Mouse (Mus musculus): ENCODE data around the gene Commd8. TPM values are rescaled to one million over a fixed set of nuclear protein-coding genes. Genes with fewer than 3 reads are reported as not detected.
A peak's percentile ranks its signal among the peaks of the same experiment; 100 is the strongest.

Gene Commd8
- total RNA-seq (2012; rRNA removed), result 32.2 and 52.2 TPM in 2 replicates

DNA sequence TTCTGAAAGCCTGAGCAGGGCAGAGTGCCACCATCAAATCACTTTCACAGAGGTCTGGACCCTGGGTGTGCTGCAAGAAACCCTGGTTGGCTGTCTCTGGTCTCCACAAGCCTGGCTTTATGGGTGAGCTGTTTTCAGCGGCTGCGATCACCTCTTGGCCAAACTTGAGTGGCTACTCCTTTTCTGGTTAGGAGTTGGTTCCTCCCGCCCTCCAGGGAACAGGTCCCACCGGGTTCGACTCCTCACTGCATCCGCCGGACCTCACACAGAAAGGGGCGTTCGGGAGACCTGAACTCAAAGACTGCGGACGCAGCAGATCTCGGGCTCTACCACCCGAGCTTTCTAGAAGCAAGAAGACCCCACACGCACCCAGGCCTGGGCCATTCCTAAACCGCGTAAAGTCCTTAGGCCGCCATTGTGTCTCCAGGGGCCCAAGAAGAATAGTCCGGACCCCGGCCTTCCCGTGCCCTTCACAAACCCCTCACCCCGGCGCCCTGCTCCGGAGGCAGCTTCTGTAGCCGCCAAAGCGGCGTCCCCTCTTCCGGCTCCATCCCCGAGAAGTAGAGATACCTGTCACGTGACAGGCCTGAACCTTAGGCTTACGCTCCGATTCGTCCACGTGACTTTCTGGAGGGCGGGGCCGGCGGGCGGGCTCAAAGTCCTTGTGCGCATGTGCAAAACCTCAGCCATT, at the start of gene Commd8:
Gene Commd8, minus strand, starts transcription at position 596 of the 691 bp plus-strand sequence.
- H3K27ac ChIP-seq (ENCODE audit: insufficient read depth, low read depth, low read length, poor library complexity, severe bottlenecking), result peak within 1 kb of the TSS; percentile 61; the same call in 1 of the 2 replicates
- in situ Hi-C loops (cut with MboI; ENCODE audit: low sequenced_read_pairs in 2 of 2, unreplicated experiment in 2 of 2), result no loop called here

DNA sequence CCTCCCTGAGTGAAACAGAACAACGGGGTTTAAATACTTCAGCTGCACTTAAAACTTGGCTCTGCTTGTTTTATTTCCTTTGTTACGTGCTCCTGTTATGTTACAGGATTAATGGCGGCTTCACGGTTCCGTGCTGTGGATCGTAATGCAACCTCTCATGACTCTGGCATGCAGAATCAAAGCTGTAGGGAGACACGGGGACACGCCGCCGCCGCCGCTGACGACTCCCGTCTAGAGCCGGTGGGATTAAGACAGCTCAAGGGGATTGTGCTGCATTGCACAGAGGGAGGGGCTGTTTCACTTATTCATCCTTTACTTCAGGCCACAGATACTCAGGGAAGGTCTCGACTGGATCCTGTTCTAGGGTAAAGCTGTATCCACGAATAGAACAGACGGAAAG, 43.8 kb upstream of the Commd8 start:
- in situ Hi-C loops (cut with MboI; ENCODE audit: low sequenced_read_pairs in 2 of 2, unreplicated experiment in 2 of 2), result no loop called here
- H3K4me3 ChIP-seq (ENCODE audit: insufficient read depth in 1 of 2, low read depth in 1 of 2, low read length in 2 of 2, poor library complexity in 1 of 2, severe bottlenecking in 1 of 2), result peak overlapping the region; percentile 32 to 42; a peak in 3 of 4 replicates
- H3K9me3 ChIP-seq (ENCODE audit: control insufficient read depth, insufficient read depth, low read depth, low read length), result no peaks in the 10 kb centered on the region
- no peak overlapping the region for H3K9ac ChIP-seq (ENCODE audit: insufficient read depth, low read depth, low read length, poor library complexity, severe bottlenecking)
- H3K36me3 ChIP-seq (ENCODE audit: control insufficient read depth, insufficient read depth, low read length, poor library complexity, severe bottlenecking), result peaks cover 5% of the 10 kb centered on the region; the same call in 1 of the 2 replicates
- DNase-seq (ENCODE audit: low read depth, low spot score), result no peak
- TF ChIP-seq HCFC1 (IDR thresholded peaks at IDR 0.05; ENCODE audit: borderline replicate concordance, insufficient read depth, low read length) (no peak), ZC3H11A (IDR thresholded peaks at IDR 0.05; ENCODE audit: borderline replicate concordance, low read depth, low read length) (no peak), ZNF384 (IDR thresholded peaks at IDR 0.05; ENCODE audit: low read depth, low read length) (no peak), MAFK (IDR thresholded peaks at IDR 0.05; ENCODE audit: insufficient read depth, low read depth, low read length) (no peak), CHD2 (IDR thresholded peaks at IDR 0.05; ENCODE audit: low read depth, low read length) (no peak)
- peaks cover 0 to 12% of the 10 kb centered on the region in 2 experiments; a peak in 1 of 4 replicates for H3K4me1 ChIP-seq (ENCODE audit: control insufficient read depth in 2 of 2, insufficient read depth in 2 of 2, low read length in 2 of 2, poor library complexity in 1 of 2)
- H3K27ac ChIP-seq (ENCODE audit: insufficient read depth, low read depth, low read length, poor library complexity, severe bottlenecking), result no peak overlapping the region

More for the DNA sequence above, at the start of gene Commd8:
- Histone ChIP-seq H3K36me3 (ENCODE audit: control insufficient read depth, insufficient read depth, low read length, poor library complexity, severe bottlenecking) (peaks cover 5% of the 10 kb centered on the region), H3K9ac (ENCODE audit: insufficient read depth, low read depth, low read length, poor library complexity, severe bottlenecking) (peak within 1 kb of the TSS; percentile 95), H3K4me1 (ENCODE audit: control insufficient read depth in 2 of 2, insufficient read depth in 2 of 2, low read length in 2 of 2, poor library complexity in 1 of 2) (no peaks in the 10 kb centered on the region), H3K9me3 (ENCODE audit: control insufficient read depth, insufficient read depth, low read depth, low read length) (no peaks in the 10 kb centered on the region), H3K4me3 (ENCODE audit: insufficient read depth in 1 of 2, low read depth in 1 of 2, low read length in 2 of 2, poor library complexity in 1 of 2, severe bottlenecking in 1 of 2) (peak within 1 kb of the TSS; percentile 67 to 90)
- TF ChIP-seq ZC3H11A (IDR thresholded peaks at IDR 0.05; ENCODE audit: borderline replicate concordance, low read depth, low read length) (no peak), MAFK (IDR thresholded peaks at IDR 0.05; ENCODE audit: insufficient read depth, low read depth, low read length) (peak; percentile 54; the same call in 1 of the 2 replicates), CHD2 (IDR thresholded peaks at IDR 0.05; ENCODE audit: low read depth, low read length) (no peak)
- DNase-seq (ENCODE audit: low read depth, low spot score), result peak; percentile 93

DNA sequence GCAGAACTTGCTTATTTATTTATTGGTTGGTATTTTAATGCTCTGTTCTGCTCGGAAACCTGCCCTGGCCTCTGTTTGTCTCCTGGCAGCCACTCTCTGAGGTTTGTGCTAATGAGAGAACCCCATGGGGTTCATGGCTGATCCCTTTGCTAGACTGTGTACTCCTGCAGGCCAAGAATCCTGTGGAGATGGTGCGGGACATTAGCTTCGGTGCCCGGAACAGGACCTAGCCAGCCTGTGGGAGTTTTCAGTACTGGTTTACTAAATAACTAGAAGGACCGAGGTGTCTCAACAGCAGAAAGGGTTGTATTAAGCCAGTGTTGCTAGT, 42.8 kb upstream of the Commd8 start:
- in situ Hi-C loops (cut with MboI; ENCODE audit: low sequenced_read_pairs in 2 of 2, unreplicated experiment in 2 of 2), result no loop called here
- H3K4me3 ChIP-seq (ENCODE audit: insufficient read depth in 1 of 2, low read depth in 1 of 2, low read length in 2 of 2, poor library complexity in 1 of 2, severe bottlenecking in 1 of 2), result no peak overlapping the region
- no peak for DNase-seq (ENCODE audit: low read depth, low spot score)
- TF ChIP-seq HCFC1 (IDR thresholded peaks at IDR 0.05; ENCODE audit: borderline replicate concordance, insufficient read depth, low read length) (no peak), CHD2 (IDR thresholded peaks at IDR 0.05; ENCODE audit: low read depth, low read length) (no peak), MAFK (IDR thresholded peaks at IDR 0.05; ENCODE audit: insufficient read depth, low read depth, low read length) (no peak), ZNF384 (IDR thresholded peaks at IDR 0.05; ENCODE audit: low read depth, low read length) (no peak), ZC3H11A (IDR thresholded peaks at IDR 0.05; ENCODE audit: borderline replicate concordance, low read depth, low read length) (no peak)
- no peaks in the 10 kb centered on the region for H3K9me3 ChIP-seq (ENCODE audit: control insufficient read depth, insufficient read depth, low read depth, low read length)
- no peak overlapping the region for H3K27ac ChIP-seq (ENCODE audit: insufficient read depth, low read depth, low read length, poor library complexity, severe bottlenecking)
- peaks cover 0 to 12% of the 10 kb centered on the region in 2 experiments; a peak in 1 of 4 replicates for H3K4me1 ChIP-seq (ENCODE audit: control insufficient read depth in 2 of 2, insufficient read depth in 2 of 2, low read length in 2 of 2, poor library complexity in 1 of 2)
- H3K9ac ChIP-seq (ENCODE audit: insufficient read depth, low read depth, low read length, poor library complexity, severe bottlenecking), result 0 out of 2 replicates have a peak overlapping the region, but pooled peaks have one; percentile 16
- peaks cover 5% of the 10 kb centered on the region; the same call in 1 of the 2 replicates for H3K36me3 ChIP-seq (ENCODE audit: control insufficient read depth, insufficient read depth, low read length, poor library complexity, severe bottlenecking)

- DNase-seq (ENCODE audit: low read depth, low spot score), result no peak
- Histone ChIP-seq H3K9ac (ENCODE audit: insufficient read depth, low read depth, low read length, poor library complexity, severe bottlenecking) (0 out of 2 replicates have a peak overlapping the region, but pooled peaks have one; percentile 16), H3K36me3 (ENCODE audit: control insufficient read depth, insufficient read depth, low read length, poor library complexity, severe bottlenecking) (peaks cover 5% of the 10 kb centered on the region; the same call in 1 of the 2 replicates), H3K4me1 (ENCODE audit: control insufficient read depth in 2 of 2, insufficient read depth in 2 of 2, low read length in 2 of 2, poor library complexity in 1 of 2) (peaks cover 0 to 12% of the 10 kb centered on the region in 2 experiments; a peak in 1 of 4 replicates), H3K9me3 (ENCODE audit: control insufficient read depth, insufficient read depth, low read depth, low read length) (no peaks in the 10 kb centered on the region), H3K4me3 (ENCODE audit: insufficient read depth in 1 of 2, low read depth in 1 of 2, low read length in 2 of 2, poor library complexity in 1 of 2, severe bottlenecking in 1 of 2) (no peak overlapping the region), H3K27ac (ENCODE audit: insufficient read depth, low read depth, low read length, poor library complexity, severe bottlenecking) (no peak overlapping the region)
- in situ Hi-C loops (cut with MboI; ENCODE audit: low sequenced_read_pairs in 2 of 2, unreplicated experiment in 2 of 2), result no loop called here
- TF ChIP-seq ZNF384 (IDR thresholded peaks at IDR 0.05; ENCODE audit: low read depth, low read length), result no peak
- no peak for TF ChIP-seq CHD2 (IDR thresholded peaks at IDR 0.05; ENCODE audit: low read depth, low read length)
- TF ChIP-seq HCFC1 (IDR thresholded peaks at IDR 0.05; ENCODE audit: borderline replicate concordance, insufficient read depth, low read length), result no peak
- no peak for TF ChIP-seq ZC3H11A (IDR thresholded peaks at IDR 0.05; ENCODE audit: borderline replicate concordance, low read depth, low read length)
- TF ChIP-seq MAFK (IDR thresholded peaks at IDR 0.05; ENCODE audit: insufficient read depth, low read depth, low read length), result no peak
Measured at GRCm38 (mm10) chr5:72210123-72210811, 42.3 kb upstream of the Commd8 start.

Measured in ES-E14 (cell line).